Mouse (Mus musculus): ENCODE data around the gene Vmn1r225.
"Not testable (repeated sequence)": the region's sequence is repeated elsewhere in the genome, so short reads cannot be mapped to it uniquely, and the experiment has no call there.

The Vmn1r225 gene

DNA sequence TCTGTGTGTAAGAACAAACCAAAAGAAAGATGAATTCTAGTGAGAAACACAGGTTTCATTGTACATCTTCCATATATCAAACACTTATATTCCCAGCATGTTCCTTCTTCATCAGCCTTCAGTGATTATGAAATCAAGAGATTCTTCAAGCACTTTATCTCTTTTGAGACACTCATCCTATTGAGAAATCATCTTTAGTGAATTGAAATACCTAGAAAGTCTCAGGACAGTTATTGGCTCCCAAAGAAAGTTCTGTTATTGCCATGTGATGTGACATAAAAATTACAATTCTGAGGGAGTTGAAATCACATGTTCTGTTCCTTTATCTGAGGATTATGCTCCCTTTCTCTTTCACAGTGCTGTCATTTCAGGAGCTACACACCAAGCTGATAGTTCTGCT is at the start of gene Vmn1r225:
Gene Vmn1r225, plus strand, starts transcription at position 301 of the 400 bp plus-strand sequence.
- in situ Hi-C loops (cut with MboI, MseI) = no loop called here

DNA sequence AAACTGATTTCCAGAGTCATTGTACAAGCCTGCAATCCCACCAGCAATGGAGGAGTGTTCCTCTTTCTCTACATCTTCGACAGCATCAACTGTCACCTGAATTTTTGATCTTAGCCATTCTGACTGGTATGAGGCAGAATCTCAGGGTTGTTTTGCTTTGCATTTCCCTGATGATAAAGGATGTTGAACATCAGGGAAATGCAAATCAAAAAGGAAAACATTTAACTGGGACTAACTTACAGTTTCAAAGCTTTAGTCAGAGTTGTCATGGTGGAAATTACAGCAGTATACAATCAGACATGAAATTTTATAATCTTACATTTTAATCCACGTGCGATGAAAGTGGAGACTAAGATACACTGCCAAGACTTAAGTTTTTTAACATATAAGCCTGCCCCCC is 24.6 kb upstream of the Vmn1r225 start:
- in situ Hi-C loops (cut with MboI, MseI) = no loop called here

DNA sequence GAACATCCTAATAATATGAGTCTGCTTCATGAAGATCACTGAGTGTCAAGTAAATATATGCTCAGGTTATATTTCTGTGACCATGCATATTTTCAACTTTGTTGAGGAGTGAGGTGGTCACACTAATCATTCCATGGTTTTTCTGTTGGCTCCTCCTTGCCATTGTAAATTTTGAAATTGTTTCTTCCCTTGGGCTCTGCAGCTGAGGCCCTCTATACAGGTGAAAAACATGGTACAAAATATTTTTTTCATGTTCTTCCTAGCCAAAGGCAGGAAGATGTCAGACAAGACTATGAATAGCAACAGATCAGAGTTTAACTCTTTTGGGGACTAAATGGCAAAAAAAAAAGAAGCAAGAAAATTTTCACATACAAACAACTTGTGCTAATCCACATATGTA is 16.7 kb upstream of the Vmn1r225 start, which contains the start of gene Vmn2r108:
Gene Vmn2r108, minus strand, starts transcription at position 101 of the 400 bp plus-strand sequence.
- in situ Hi-C loops (cut with MboI, MseI) = no loop called here

DNA sequence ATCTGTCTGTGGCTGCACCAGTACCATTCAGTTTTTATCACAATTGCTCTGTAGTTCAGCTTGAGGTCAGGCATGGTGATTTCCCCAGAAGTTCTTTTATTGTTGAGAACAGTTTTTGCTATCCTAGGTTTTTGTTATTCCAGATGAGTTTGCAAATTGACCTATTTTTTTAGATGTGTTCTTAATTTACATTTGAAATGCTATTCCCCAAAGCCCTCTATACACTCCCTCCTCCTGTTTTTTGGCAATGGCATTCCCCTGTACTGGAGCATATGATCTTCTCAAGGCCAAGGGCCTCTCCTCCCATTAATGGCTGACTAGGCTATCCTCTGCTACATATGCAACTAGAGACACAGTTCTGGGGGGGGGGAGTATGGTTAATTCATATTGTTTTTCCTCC is 10.3 kb downstream of the Vmn1r225 start:
- in situ Hi-C loops (cut with MboI, MseI) = not testable (repeated sequence)
